Mouse (Mus musculus): ENCODE results near the gene Trmt1l. TPM values are rescaled to one million over a fixed set of nuclear protein-coding genes. Genes with fewer than 3 reads are reported as not detected.
"Not testable (repeated sequence)": the region's sequence is repeated elsewhere in the genome, so short reads cannot be mapped to it uniquely, and the experiment has no call there.

The Trmt1l gene
- polyA plus RNA-seq, 1 experiment from 2014 or later: 64.3 TPM

GRCm38 (mm10) chr1:151461265-151461664 lies 32.9 kb downstream of the Trmt1l start:
- H3K4me2 ChIP-seq (replicated peaks): no peak overlapping the region

DNA sequence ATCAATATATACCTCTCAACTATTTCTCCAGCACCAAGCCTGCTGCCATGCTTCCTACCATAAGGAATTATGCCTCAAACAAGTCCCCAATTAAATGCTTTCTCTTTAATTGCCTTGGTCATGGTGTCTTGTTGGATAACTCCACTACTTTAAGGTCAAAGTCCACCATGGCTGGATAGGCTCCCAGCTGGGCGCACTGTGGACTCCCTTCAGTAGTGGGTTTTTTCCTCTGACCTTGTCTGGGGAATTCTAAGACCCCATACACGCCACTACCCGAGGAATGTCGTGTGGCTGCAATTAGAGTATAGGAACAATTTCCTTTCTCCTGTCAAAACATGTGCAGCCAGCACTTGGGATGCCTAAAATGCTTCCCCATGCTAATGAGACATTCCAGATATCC lies 36.6 kb downstream of the Trmt1l start:
- H3K4me1 ChIP-seq: no peaks in the 10 kb centered on the region
- peaks cover 38% of the 10 kb centered on the region; the same call in 1 of the 2 replicates for H3K36me3 ChIP-seq
- no peak overlapping the region for H3K4me3 ChIP-seq
- no peak for ATAC-seq (ENCODE audit: low FRiP score)
- no peak overlapping the region for H3K9ac ChIP-seq
- no peaks in the 10 kb centered on the region for H3K9me3 ChIP-seq (replicated peaks)
- 49% methylated on average over 4 of the region's 4 CpGs for WGBS
- H3K27ac ChIP-seq: no peak overlapping the region
- no peaks in the 10 kb centered on the region for H3K27me3 ChIP-seq
- no peak overlapping the region for H3K4me2 ChIP-seq (replicated peaks)

More at GRCm38 (mm10) chr1:151461265-151461664, 32.9 kb downstream of the Trmt1l start:
- H3K27me3 ChIP-seq: no peaks in the 10 kb centered on the region
- H3K9me3 ChIP-seq (replicated peaks): no peaks in the 10 kb centered on the region
- no peaks in the 10 kb centered on the region for H3K4me1 ChIP-seq
- H3K9ac ChIP-seq: no peak overlapping the region
- no peak for ATAC-seq (ENCODE audit: low FRiP score)
- H3K4me3 ChIP-seq: no peak overlapping the region
- 75% methylated on average over 9 of the region's 9 CpGs for WGBS
- peaks cover 51% of the 10 kb centered on the region for H3K36me3 ChIP-seq
- no peak overlapping the region for H3K27ac ChIP-seq

DNA sequence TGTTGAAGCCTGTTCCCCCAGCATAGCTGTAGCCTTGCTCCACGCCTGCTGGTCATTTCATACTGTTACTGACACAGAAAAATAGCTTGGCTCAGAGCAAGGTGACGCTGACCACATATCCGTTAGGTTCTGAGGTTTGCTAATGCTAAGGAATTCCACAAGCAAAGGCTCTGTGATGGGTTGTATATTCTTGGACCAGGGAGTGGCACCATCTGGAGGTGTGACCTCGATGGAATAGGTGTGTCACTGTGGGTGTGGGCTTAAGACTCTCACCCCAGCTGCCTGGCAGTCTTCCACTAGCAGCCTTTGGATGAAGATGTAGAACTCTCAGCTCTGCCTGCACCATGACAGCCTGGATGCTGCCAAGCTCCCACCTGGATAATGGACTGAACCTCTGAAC lies 38.2 kb downstream of the Trmt1l start:
- peaks cover 37% of the 10 kb centered on the region for H3K36me3 ChIP-seq
- H3K27ac ChIP-seq: no peak overlapping the region
- H3K4me3 ChIP-seq: no peak overlapping the region
- no peaks in the 10 kb centered on the region for H3K9me3 ChIP-seq (replicated peaks)
- no peak for ATAC-seq (ENCODE audit: low FRiP score)
- H3K27me3 ChIP-seq: no peaks in the 10 kb centered on the region
- 0 out of 2 replicates have a peak, but pooled peaks cover 2% of the 10 kb centered on the region for H3K4me1 ChIP-seq
- H3K9ac ChIP-seq: no peak overlapping the region
- WGBS: 87% methylated on average over 4 of the region's 4 CpGs
- no peak overlapping the region for H3K4me2 ChIP-seq (replicated peaks)

GRCm38 (mm10) chr1:151471429-151471828 lies 43.1 kb downstream of the Trmt1l start:
- Histone ChIP-seq H3K4me2 (replicated peaks) (no peak overlapping the region), H3K9ac (no peak overlapping the region), H3K9me3 (replicated peaks) (no peaks in the 10 kb centered on the region), H3K36me3 (peaks cover 67% of the 10 kb centered on the region), H3K27ac (no peak overlapping the region), H3K27me3 (no peaks in the 10 kb centered on the region), H3K4me1 (0 out of 2 replicates have a peak, but pooled peaks cover 2% of the 10 kb centered on the region), H3K4me3 (no peak overlapping the region)
- ATAC-seq (ENCODE audit: low FRiP score): no peak
- 43% methylated on average over 7 of the region's 7 CpGs for WGBS

GRCm38 (mm10) chr1:151472386-151472785 lies 44.0 kb downstream of the Trmt1l start:
- not testable (repeated sequence) for H3K4me3 ChIP-seq; H3K27me3 ChIP-seq; H3K27ac ChIP-seq; H3K9me3 ChIP-seq (replicated peaks); H3K4me2 ChIP-seq (replicated peaks); H3K4me1 ChIP-seq; ATAC-seq (ENCODE audit: low FRiP score); H3K9ac ChIP-seq
- H3K36me3 ChIP-seq: peaks cover 71% of the 10 kb centered on the region
- 91% methylated on average over 8 of the region's 8 CpGs for WGBS

GRCm38 (mm10) chr1:151482497-151482896 lies 54.2 kb downstream of the Trmt1l start:
- peaks cover 12% of the 10 kb centered on the region; the same call in 1 of the 2 replicates for H3K36me3 ChIP-seq
- H3K9ac ChIP-seq: no peak overlapping the region
- 100% methylated on average over 1 of the region's 1 CpGs for WGBS
- no peaks in the 10 kb centered on the region for H3K27me3 ChIP-seq
- H3K4me1 ChIP-seq: no peaks in the 10 kb centered on the region
- no peak overlapping the region for H3K27ac ChIP-seq
- no peak overlapping the region for H3K4me2 ChIP-seq (replicated peaks)
- no peak overlapping the region for H3K4me3 ChIP-seq
- ATAC-seq (ENCODE audit: low FRiP score): no peak
- no peaks in the 10 kb centered on the region for H3K9me3 ChIP-seq (replicated peaks)

DNA sequence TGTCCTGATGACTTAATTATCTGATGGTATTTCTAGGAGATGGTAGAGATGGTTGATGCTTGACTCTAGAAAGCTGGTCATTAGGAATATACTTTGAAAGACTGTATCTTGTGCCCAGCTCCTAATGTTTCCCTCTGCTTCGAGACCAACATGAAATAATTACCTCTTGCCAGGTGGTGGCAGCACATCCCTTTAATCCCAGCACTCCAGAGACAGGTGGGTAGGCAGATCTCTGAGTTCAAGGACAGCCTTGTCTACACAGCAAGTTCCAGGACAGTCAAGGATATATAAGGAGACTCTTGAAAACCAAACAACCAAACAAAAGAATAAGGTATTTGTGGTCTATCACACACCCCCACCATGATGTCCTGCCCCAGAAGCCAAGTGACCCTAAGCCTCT lies 55.2 kb downstream of the Trmt1l start:
- WGBS: 72% methylated on average over 1 of the region's 1 CpGs
- Histone ChIP-seq H3K4me3 (no peak overlapping the region), H3K27me3 (no peaks in the 10 kb centered on the region), H3K4me1 (no peaks in the 10 kb centered on the region), H3K9me3 (replicated peaks) (no peaks in the 10 kb centered on the region), H3K9ac (no peak overlapping the region), H3K27ac (no peak overlapping the region), H3K4me2 (replicated peaks) (no peak overlapping the region), H3K36me3 (peaks cover 6% of the 10 kb centered on the region; the same call in 1 of the 2 replicates)
- no peak; the same call in 1 of the 2 replicates for ATAC-seq (ENCODE audit: low FRiP score)

- peaks cover 6% of the 10 kb centered on the region; the same call in 1 of the 2 replicates for H3K36me3 ChIP-seq
- no peaks in the 10 kb centered on the region for H3K9me3 ChIP-seq (replicated peaks)
- no peaks in the 10 kb centered on the region for H3K4me1 ChIP-seq
- no peaks in the 10 kb centered on the region for H3K27me3 ChIP-seq
- 75% methylated on average over 5 of the region's 5 CpGs for WGBS
- no peak overlapping the region for H3K27ac ChIP-seq
- H3K4me2 ChIP-seq (replicated peaks): no peak overlapping the region
- ATAC-seq (ENCODE audit: low FRiP score): no peak
- no peak overlapping the region for H3K9ac ChIP-seq
- no peak overlapping the region for H3K4me3 ChIP-seq
Observed at GRCm38 (mm10) chr1:151484754-151485153, 56.4 kb downstream of the Trmt1l start.

- H3K4me1 ChIP-seq: peaks cover 3% of the 10 kb centered on the region; the same call in 1 of the 2 replicates
- H3K4me2 ChIP-seq (replicated peaks): no peak overlapping the region
- H3K4me3 ChIP-seq: no peak overlapping the region
- H3K36me3 ChIP-seq: no peaks in the 10 kb centered on the region
- no peak overlapping the region for H3K27ac ChIP-seq
- H3K27me3 ChIP-seq: no peaks in the 10 kb centered on the region
- no peak for ATAC-seq (ENCODE audit: low FRiP score)
- H3K9me3 ChIP-seq (replicated peaks): no peaks in the 10 kb centered on the region
- no peak overlapping the region for H3K9ac ChIP-seq
- 84% methylated on average over 6 of the region's 6 CpGs for WGBS
Observed at GRCm38 (mm10) chr1:151489806-151490205, 61.5 kb downstream of the Trmt1l start.

- Histone ChIP-seq H3K4me3 (no peak overlapping the region), H3K9me3 (replicated peaks) (no peaks in the 10 kb centered on the region), H3K4me1 (peaks cover 9% of the 10 kb centered on the region; the same call in 1 of the 2 replicates), H3K27ac (no peak overlapping the region), H3K36me3 (no peaks in the 10 kb centered on the region), H3K4me2 (replicated peaks) (no peak overlapping the region), H3K27me3 (no peaks in the 10 kb centered on the region), H3K9ac (no peak overlapping the region)
- ATAC-seq (ENCODE audit: low FRiP score): no peak
- 55% methylated on average over 1 of the region's 1 CpGs for WGBS
Observed at GRCm38 (mm10) chr1:151492419-151492818, 64.1 kb downstream of the Trmt1l start.

DNA sequence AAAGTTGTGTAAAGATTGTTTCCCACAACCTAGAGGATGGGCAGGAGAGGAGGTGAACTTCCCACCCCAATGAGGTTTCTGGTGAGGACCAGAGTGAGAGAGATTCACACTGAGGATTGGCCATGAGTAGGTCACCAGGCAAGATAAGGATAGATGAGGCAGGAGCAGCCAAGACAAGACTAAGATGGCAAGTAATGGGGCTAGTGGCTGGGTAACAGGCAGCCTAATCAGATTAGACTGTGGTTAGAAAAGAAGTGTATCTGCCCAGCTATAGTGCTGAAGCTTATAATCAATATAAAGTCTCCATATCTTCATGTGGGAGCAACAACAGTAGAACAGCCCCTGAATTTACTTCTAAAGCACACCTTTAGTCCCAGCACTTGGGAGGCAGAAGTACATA lies 65.5 kb downstream of the Trmt1l start:
- Histone ChIP-seq H3K9me3 (replicated peaks) (no peaks in the 10 kb centered on the region), H3K27me3 (no peaks in the 10 kb centered on the region), H3K36me3 (no peaks in the 10 kb centered on the region), H3K4me2 (replicated peaks) (no peak overlapping the region), H3K4me3 (no peak overlapping the region), H3K4me1 (peaks cover 18% of the 10 kb centered on the region), H3K9ac (no peak overlapping the region), H3K27ac (no peak overlapping the region)
- ATAC-seq (ENCODE audit: low FRiP score): no peak

- Histone ChIP-seq H3K4me2 (replicated peaks) (no peak overlapping the region), H3K36me3 (no peaks in the 10 kb centered on the region), H3K9me3 (replicated peaks) (no peaks in the 10 kb centered on the region), H3K9ac (no peak overlapping the region), H3K4me1 (peaks cover 21% of the 10 kb centered on the region), H3K27ac (no peak overlapping the region), H3K4me3 (no peak overlapping the region), H3K27me3 (no peaks in the 10 kb centered on the region)
- no peak for ATAC-seq (ENCODE audit: low FRiP score)
- WGBS: 85% methylated on average over 6 of the region's 6 CpGs
Observed at GRCm38 (mm10) chr1:151494711-151495110, 66.4 kb downstream of the Trmt1l start.

DNA sequence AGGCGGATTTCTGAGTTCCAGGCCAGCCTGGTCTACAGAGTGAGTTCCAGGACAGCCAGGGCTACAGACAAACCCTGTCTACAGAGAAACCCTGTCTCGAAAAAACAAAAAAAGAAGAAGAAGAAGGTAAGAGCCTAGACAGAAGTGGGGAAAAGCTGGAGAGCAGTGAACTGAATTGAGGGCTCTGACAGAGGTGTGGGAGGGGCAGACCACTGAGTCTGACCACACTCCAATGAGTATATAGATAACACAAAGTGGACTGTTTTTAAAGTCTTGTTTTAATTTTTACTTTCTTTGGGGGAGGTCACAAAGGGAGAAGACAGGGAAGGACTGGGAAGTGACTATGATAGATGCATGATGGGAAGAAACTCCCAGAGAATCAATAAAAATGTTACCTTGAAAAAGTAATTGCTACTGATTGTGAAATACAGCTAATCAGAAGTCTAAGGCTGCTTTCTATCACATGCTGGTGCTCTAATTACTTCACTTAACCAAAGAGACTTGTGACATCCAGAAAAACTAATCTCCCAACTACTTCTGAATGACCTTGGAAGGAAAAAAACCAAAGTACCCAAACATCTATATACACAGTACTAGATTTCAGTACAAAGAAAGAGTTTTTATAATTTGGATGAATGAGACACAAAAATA lies 67.4 kb downstream of the Trmt1l start:
- Histone ChIP-seq H3K9me3 (replicated peaks) (no peaks in the 10 kb centered on the region), H3K27ac (no peak overlapping the region), H3K4me2 (replicated peaks) (no peak overlapping the region), H3K4me3 (no peak overlapping the region), H3K9ac (no peak overlapping the region), H3K36me3 (no peaks in the 10 kb centered on the region), H3K27me3 (no peaks in the 10 kb centered on the region), H3K4me1 (peaks cover 21% of the 10 kb centered on the region)
- no peak for ATAC-seq (ENCODE audit: low FRiP score)
- 93% methylated on average over 2 of the region's 2 CpGs for WGBS

Data from hindbrain, embryonic 12.5 days (tissue).